Comparison of ENCODE assay signal across 12 mouse cellular contexts in genomic region chr7:84578841-84579240, GRCm38 (mm10). TPM values are rescaled to one million over a fixed set of nuclear protein-coding genes. Genes with fewer than 3 reads are reported as not detected.
DNase-seq lines count a peak whose midpoint lies in the region.
"Had no signal": no experiment of that assay in that cellular context is flagged by ENCODE, and none has a peak within 500 bp of the region (broad histone marks: within the 10 kb centered on the region; RNA-seq: fewer than 3 reads in every experiment).

No protein-coding gene starts in this region.

- DNase-seq in layer of hippocampus, adult 11-12 months (ENCODE audit: low spot score), result peak; percentile 64
- DNase-seq in layer of hippocampus, postnatal 25 days (ENCODE audit: extremely low spot score in 1 of 2, low spot score in 1 of 2), result no peak
- peak; percentile 90 for DNase-seq in brain, adult 2 months (ENCODE audit: low read depth, low spot score)
- DNase-seq in layer of hippocampus, adult 9-11 months, result peak; percentile 72
- DNase-seq in right cerebral cortex, postnatal 10 days (ENCODE audit: low spot score in 2 of 2), result peak; percentile 62 to 72
- no peak for DNase-seq in urinary bladder, adult 18-20 months (ENCODE audit: low spot score in 2 of 2)
- no peak for DNase-seq in thymus, postnatal 14 days
- DNase-seq: adrenal gland, postnatal 10 days; gastrocnemius, postnatal 36 days; kidney, adult 8-10 months; lung, postnatal 10 days had no signal

RNA-seq across cellular contexts. Expression of gene Fah, which starts 27.7 kb away (rescaled TPM):
- 10 to 100 TPM; 18.4 to 19.2 TPM for total RNA-seq in layer of hippocampus, postnatal 25 days (2021)

RNA-seq across cellular contexts. Expression of gene Gm2115, which starts 50.1 kb away (rescaled TPM):
- 10 to 100 TPM; 81.9 to 98.1 TPM for total RNA-seq in layer of hippocampus, postnatal 25 days (2021)
- total RNA-seq: neutrophil, adult 5-6 weeks had no signal

Comparison
In these comparisons a context has a peak if more than half of its experiments do, and no peak if none do; other contexts are left out.
1. DNase-seq: peak in layer of hippocampus, adult 11-12 months (single experiment), brain, adult 2 months (single experiment), layer of hippocampus, adult 9-11 months (single experiment) and right cerebral cortex, postnatal 10 days (2 of 2); none in layer of hippocampus, postnatal 25 days (0 of 2), urinary bladder, adult 18-20 months (0 of 2) and thymus, postnatal 14 days (single experiment).